Mouse (Mus musculus): ENCODE results near the gene Pef1.

DNA sequence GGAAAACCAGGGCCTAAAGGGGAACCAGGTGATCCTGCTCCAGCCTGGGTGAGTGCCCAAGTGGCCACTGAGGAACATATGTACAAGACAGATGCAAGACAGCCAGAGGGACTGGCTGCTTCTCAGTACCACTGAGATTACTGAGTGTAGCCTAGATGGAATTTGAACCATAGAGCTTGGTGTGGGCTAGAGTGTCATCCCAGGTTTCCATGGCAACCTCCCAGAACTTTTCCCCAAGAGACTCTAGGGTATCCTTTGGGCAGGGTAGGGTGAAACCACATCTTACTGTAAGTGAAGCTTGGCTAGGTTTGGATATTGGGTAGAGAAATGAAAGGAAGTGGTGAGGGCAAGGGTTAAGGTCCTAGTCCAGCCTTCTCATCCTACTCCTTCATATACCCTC is 41.4 kb upstream of the Pef1 start:
- TF ChIP-seq EP300 (IDR thresholded peaks at IDR 0.05; ENCODE audit: low read depth), result no peak
- TF ChIP-seq CTCF (IDR thresholded peaks at IDR 0.05; ENCODE audit: low read depth), result no peak
